Mouse (Mus musculus): Measurements from ENCODE around the gene Ttll13.

Ttll13 gene

DNA sequence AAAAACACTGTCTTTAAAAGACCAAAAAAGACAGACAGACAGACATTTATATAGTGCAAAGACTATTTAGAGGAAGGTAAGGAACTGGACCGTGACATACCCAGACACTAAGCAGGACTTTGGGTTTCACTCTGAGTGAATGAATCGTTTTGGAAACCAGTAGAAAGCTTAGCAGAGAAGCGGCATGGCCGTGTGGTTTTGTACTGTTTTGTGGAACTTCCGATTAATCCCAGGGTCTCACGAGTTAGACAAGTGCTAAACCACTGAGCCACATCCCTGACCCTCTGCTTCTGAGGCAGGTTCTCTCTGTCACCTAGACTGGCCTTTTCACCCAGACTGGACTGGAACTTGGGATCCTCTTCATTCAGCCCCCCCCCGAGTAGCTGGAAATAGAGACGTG is 31.7 kb upstream of the Ttll13 start:
- no peak for DNase-seq (ENCODE audit: extremely low spot score, low spot score)

DNA sequence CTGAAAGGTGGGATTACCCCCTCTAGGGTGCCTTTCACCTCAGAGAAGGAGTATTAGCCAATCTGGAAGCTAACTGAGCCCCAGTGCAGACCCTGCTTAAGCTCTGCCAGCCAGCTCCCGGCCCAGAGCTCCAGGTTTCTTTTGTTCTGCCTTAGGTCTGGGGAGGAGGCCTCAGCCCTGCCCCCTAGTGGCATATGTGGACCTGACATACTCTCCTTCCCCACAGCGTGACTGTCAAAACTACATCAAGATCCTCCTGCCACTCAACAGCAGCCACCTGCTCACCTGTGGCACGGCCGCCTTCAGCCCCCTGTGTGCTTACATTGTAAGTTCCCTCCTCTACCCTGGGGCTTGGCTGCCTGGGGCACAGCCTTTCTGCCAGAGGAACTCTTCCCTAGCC is 30.8 kb upstream of the Ttll13 start:
- peak; percentile 74 for DNase-seq (ENCODE audit: extremely low spot score, low spot score)

DNA sequence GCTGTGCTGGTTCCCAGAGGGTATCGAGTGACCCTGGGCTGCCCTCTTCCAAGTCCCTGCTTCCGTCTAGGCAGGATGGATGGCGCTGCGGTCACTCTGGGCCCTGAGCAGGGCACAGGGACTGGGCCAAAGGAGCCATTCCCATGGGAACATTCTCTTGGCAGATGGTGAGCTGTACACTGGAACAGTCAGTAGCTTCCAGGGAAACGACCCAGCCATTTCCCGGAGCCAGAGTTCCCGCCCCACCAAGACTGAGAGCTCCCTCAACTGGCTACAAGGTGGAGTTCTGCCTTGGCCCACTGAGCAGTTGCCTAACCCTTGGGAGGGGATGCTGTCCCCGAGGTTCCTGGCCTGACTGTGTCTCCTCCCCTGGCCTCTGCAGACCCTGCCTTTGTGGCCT is 29.6 kb upstream of the Ttll13 start:
- DNase-seq (ENCODE audit: extremely low spot score, low spot score), result no peak

DNA sequence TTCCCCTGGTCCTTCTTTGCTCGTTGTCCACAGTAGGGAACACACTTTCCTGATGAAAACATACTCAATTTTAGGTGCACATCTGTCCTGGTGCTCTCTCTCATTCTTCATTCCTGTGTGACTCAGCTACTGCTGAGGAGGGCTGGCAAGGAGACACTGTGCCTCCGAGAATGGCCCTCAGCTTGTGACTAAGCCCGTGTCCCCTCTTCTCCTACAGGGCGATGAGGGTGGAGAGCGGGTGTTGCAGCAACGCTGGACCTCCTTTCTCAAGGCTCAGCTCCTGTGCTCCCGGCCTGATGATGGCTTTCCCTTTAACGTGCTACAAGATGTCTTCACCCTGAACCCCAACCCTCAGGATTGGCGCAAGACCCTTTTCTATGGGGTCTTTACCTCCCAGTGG is 27.5 kb upstream of the Ttll13 start:
- no peak for DNase-seq (ENCODE audit: extremely low spot score, low spot score)

DNA sequence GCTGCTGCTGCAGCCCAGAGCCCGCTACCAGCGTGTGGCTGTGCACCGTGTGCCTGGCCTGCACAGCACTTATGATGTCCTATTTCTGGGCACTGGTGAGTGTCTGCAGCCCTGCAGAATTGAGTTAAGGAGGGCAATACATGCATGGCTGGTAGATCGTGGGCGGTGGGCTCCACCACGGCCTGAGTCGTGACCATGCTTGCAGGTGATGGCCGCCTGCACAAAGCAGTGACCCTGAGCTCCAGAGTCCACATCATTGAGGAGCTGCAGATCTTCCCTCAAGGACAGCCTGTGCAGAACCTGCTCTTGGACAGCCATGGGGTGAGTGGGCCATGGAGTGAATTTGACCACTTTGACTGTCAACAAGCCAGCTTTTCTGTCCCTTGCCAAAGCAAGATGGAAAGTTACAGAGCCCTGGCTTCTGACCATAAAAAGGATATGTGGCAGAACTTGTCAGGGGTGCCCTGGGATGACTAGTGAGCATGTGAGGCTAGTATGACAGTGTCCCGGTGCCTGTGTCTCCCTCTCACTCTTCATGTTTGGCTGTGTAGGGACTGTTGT is 25.9 kb upstream of the Ttll13 start:
- DNase-seq (ENCODE audit: extremely low spot score, low spot score), result no peak

DNA sequence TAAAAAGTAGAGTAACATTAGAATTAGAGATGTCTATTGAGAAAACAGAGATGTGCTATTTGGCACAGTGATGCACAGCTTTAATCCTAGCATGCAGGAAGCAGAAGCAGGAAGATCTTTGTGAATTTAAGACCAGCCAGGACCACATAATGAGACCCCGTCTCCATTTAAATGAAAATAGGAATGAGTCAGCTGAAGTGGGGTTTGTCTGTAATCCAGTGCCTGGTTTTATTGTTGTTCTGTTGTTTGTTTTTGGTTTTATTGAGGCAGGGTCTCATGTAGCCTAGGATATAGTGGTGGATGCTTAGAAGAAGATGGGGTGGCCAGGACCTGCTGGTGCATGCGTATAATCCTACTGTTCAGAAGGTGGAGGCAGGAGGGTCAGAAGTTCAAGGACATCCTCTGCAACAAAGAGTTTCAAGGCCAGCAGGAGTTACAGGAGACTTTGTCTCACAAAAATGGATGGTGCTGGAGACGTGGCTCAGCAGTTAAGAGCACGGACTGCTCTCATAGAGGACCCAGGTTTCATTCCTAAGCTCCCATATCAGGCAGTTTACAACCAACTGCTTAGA is 24.9 kb upstream of the Ttll13 start:
- DNase-seq (ENCODE audit: extremely low spot score, low spot score), result no peak

DNA sequence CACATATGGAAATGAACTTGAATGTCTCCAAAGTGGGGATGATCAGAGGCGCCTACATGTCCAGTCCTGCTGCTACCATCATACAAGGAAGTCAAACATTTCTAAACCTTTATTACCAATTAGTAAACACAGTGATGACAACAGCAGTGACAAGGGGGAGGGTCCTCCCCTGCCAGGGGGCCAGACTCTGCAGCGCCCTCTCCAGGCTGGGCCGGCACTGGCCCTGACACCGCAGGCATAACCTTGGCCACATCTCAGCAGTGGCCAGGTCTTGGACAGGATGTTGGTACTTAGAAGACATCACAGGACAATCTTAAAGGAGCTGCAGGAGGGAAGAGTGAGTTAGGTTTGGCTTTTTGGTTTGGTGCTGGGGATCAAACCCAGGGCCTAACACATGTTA is 19.1 kb upstream of the Ttll13 start:
- no peak for DNase-seq (ENCODE audit: extremely low spot score, low spot score)

DNA sequence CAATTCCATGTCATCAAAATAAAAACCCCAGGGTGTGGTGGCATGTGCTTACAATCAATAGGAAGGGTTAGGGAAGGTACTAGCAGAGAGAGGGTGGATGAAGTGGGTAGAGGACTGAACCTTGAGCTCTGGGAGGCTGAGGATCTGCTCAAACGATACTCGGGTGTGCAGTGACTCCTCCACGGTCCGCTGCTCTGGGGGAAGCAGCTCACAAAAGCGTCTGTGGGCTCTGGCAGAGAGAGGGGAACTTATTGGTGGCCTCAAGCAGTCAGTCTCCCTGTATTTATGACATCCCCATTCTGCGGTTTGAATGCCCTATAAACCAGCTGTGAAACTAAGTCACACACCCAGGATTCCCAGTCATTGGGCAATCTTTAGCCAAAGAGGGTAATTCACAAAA is 16.0 kb upstream of the Ttll13 start:
- DNase-seq (ENCODE audit: extremely low spot score, low spot score), result no peak

DNA sequence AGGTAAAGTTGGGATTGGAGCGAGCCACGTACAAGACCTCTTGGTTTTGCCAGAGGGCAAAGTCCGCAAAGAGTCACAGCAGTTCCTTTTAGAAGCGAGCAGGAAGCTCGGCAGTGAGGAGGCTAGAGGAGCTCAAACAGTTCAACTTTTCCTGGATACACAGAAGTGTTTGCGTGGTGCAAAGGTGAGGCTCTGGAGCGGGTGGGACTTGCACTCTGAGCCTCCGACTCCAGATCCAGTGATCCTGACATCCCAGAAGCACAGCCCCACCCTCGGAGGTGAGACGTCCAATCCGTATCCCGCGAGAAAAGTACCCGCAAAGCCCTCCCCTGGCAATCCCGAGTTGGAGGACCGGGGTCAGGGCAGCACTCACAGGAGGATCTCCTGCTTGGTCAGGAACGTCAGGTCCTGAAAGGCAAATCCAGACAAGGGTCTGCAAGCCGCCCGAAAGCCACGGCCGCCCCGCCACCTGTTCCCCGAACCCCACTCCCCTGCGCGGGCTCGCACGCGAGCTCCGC is 14.1 kb upstream of the Ttll13 start:
- no peak for DNase-seq (ENCODE audit: extremely low spot score, low spot score)

DNA sequence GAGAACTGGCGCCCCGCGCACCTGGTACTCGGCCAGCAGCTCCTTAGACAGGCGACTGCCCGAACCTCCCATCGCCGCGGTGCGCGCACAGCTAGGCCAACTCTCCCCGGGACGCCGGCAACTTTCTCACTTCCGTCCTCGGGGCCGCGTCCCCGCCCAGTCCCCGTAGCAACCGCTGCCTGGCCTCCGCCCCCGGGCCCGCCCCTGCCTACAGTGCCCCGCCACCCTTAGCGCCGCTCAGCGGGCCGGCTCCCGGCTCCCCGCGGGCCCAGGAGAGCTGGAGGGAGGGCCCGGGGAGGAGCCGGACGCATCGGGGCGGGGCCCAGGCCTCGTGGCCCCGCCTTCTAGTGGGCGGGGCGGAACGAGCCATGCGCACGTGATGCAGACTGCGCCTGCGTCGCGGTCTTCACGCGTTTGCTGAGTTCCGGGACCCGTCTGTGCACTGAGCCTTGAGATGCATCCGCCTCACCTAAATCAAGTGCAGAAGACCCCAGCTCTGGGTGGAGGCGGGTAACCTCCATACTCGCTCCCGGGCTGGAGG is 13.6 kb upstream of the Ttll13 start, which contains the start of the genes Cib1 and Gdpgp1:
Cib1 (minus strand) TSS at position 325 of the 541 bp plus-strand sequence.
Gdpgp1 (plus strand) TSS at position 377 of the 541 bp plus-strand sequence.
- DNase-seq (ENCODE audit: extremely low spot score, low spot score), result peak; percentile 97

DNA sequence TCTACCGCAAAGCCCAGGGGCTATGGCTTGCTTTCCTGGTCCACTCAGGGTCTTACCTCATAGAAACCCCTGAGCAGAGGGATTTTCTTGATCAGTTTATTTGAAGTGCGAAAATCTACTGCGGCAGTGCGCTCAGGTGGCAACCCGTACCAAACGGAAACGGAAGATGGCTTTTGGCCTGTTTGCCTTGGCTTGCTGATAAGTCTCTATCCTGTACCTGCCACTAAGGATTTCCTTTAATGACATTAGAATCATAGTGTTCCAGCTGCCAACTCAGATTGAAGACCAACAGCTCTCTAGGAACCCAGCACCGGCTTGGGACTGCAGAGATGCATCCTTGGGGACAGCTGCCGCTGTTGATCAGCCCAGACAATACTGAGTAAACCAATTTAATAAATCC is 12.4 kb upstream of the Ttll13 start:
- DNase-seq (ENCODE audit: extremely low spot score, low spot score), result no peak

DNA sequence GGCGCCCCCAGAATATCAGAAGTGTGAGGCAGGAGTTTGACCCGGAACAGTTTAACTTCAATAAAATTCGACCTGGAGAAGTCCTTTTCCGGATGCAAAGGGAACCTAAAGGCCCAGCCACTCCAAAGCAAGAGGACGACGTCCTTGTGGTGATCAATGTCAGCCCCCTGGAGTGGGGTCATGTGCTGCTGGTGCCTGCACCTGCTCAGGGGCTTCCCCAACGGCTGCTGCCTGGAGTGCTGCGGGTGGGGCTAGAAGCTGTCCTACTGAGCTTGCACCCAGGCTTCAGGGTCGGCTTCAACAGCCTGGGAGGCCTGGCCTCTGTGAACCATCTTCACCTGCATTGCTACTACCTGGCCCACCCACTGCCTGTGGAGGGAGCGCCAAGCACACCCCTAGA is 7.6 kb upstream of the Ttll13 start:
- no peak for DNase-seq (ENCODE audit: extremely low spot score, low spot score)

DNA sequence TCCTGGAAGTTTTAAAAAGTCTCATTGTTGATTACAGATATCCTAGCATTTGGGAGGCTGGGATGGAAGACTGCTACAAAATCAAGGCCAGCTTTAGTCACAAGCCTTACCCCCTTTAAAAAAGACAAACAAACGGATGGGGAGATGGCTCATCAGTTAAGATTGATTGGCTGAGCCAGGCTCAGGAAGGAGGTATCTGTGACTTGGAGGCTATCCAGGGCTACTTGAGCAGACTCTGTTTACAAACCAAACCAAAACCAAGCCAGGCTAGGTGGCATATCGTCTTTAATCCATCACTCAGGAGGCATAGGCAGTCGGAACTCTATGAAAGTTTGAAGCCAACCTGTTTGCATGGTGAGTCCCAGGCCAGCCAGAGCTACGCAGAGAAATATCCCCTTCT is 4.5 kb upstream of the Ttll13 start:
- DNase-seq (ENCODE audit: extremely low spot score, low spot score), result no peak

DNA sequence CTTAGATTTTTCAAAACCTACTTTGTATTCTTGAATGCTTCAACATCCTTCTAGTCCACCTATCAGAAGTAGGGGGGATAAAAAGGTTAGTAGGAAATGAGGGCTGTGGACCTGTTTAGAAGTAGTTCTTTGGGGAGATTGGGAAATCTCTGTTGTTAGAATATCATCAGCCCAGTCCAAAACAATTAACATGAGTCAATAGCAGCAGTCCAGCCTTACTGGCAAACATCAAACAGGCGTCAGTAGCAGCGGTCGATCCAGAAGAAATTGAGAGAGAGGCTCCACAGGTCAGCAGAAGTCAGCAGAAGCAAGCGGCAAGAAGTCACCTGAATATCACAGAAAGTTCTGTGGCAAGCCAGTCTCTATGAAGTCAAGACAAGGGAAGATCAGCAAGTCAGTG is 1.3 kb upstream of the Ttll13 start:
- DNase-seq (ENCODE audit: extremely low spot score, low spot score), result no peak

DNA sequence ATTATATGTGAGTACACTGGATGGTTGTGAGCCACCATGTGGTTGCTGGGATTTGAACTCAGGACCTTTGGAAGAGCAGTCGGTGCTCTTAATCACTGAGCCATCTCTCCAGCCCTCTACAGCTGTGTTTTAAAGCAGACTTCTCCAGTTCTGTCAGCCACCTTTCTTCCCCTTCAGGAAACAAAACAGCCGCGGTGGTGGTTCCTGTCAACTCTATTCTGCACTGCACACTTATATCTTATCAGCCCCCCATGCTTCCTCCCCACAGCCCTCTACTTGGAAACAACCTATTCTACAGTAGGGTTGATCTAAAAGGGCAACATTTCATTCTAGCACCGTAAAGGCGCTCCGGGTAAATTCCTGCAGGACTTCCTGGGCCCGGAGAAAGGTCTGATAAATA is 683 bp downstream of the Ttll13 start:
- DNase-seq (ENCODE audit: extremely low spot score, low spot score), result no peak

DNA sequence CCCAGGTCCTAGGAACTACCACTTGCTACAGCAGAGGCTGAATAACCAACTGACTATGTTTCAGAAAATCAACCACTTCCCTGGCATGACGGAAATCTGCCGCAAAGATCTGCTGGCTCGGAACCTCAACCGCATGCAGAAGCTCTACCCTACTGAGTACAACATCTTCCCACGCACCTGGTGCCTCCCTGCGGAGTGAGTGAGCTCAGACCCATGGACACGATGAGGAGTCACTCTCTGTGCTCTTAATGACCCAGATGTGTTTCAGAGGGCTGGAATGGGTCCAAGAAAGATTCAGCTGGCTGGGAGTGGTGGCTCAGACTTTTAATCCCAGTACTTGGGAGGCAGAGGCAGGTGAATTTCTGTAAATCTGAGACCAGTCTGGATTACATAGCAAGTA is 6.3 kb downstream of the Ttll13 start:
- DNase-seq (ENCODE audit: extremely low spot score, low spot score), result no peak

DNA sequence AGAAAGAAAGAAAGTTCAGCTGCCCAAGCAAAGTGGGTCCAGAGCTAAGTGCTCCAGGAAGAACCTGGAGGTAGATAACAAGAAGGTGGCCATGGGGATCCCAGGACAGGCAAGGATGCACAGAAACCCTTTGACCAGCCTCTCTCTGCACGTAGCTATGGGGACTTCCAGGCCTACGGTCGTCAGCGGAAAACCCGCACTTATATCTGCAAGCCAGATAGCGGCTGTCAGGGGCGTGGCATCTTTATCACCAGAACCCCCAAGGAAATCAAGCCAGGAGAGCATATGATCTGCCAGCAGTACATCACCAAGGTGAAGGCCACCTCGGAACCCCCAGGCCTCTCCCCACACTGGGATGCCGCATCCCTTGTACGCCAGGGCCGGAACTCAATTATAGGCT is 6.7 kb downstream of the Ttll13 start:
- no peak for DNase-seq (ENCODE audit: extremely low spot score, low spot score)

DNA sequence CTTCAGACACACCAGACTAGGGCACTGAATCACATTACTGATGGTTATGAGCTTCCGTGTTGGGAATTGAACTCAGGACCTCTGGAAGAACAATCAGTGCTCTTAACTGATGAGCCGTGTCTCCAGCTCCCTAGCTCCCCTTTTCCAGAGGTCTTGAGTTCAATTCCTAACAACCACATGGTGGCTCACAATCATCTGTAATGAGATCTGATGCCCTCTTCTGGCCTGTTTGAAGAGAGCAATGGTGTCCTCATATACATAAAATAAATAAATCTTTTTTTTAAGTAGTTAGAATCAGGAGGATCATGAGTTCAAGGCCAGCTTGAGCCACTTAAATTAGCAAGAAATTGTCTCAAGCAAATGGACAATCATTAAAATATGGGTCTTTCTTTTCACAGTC is 9.8 kb downstream of the Ttll13 start:
- no peak for DNase-seq (ENCODE audit: extremely low spot score, low spot score)

DNA sequence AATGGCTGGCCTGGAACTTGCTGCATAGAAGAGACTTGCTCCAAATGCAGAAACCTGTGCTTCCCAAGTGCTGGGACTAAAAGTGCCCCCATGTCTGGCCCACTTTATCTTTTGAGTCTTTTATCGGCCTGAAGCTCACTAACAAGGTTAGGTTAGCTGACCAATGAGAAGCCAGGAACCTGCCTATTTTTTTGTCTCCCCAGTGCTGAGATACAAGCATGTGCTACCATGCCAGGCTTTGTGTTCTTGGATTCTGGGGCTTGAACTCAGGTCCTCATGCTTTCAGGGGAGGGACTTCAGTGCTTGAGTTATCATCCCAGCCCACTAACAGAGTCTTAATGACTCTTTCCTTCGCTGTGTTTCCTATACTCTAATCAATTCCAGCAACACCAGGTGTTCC is 11.5 kb downstream of the Ttll13 start:
- DNase-seq (ENCODE audit: extremely low spot score, low spot score), result no peak

DNA sequence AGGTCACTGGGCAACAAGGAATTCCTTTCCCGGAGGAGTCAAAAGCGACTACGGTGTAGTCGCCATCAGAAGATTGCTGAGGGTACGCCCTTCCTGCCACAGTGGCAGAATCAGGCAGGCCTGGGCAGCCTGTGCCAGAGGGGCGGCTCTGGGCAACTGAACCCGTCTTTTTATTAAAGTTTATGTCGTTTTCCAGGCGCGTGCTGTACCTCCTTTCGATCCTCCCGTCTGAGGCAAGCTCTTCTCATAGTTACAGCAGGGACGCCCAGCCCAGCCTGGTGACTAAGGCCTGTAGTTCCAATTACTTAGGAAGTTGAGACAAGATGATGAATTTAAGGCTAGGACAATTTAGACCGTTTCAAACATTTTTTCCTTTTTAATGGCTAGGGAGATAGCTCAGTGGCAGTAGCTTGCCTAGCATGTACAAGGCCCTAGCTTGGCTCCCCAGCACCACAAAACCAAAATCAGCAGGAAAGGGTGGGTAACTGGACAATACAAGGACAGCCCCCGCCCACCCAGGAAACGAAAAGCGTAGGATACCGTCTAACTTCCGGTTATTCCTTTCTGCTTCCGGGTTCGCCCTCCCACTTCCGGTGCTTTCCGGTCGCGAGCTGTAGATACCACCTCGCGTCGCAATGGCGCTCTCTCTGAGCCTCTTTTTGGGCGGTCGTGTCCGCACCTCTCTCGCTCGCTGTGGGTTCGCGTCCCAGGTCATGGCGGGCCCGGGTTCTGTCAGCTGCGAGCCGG is 14.6 kb downstream of the Ttll13 start, which contains the start of gene Ngrn:
Ngrn (plus strand) TSS at position 591 of the 747 bp plus-strand sequence.
- DNase-seq (ENCODE audit: extremely low spot score, low spot score), result peak; percentile 87

DNA sequence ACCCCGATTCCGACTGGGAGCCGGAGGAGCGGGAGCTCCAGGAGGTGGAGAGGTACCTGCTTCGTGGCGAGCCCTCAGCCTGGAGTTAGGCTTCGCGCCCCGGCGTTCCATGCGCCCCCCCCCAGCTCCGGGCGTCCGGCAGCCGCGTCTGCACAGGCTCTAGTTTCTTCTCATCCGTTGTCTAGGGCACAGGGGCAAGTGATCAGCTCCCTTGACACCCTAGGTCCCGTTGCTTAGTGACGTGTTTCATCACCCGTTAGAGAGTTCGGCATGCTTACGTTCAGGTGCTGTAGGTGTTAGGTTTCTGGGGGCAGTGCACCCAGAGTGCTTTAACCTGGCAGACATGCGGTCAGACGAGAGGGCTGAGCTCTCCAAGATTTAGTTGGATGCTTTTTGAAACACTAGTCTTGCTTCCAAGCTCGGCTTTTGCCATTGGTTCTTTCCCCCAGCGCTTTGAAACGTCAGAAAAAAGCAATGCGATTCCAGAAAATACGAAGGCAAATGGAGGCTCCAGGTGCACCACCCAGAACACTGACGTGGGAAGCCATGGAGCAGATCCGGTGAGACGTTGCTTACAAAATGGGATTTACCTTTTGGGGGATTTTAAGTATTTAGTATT is 15.3 kb downstream of the Ttll13 start:
- no peak for DNase-seq (ENCODE audit: extremely low spot score, low spot score)

DNA sequence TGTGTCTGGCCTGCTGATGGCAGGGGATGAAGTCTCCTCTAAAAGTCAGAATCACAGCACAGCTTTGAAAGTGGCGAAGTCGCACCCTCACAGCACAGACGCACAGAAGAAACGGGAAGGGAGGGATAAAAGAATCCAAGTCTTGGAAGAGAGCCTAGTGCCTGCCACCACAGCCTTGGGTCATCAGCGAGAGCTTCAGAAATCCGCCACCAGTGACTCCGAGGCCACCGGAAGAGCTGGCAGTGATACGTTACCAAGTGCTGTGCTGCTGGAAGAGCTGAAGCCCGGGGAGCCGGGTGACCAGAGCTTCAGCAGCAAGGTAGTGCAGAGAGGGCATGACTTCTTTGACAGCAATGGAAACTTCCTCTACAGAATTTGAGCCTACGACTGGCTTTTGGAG is 18.4 kb downstream of the Ttll13 start:
- DNase-seq (ENCODE audit: extremely low spot score, low spot score), result no peak

Data from neural tube, embryonic 10.5 days (tissue).